Mouse (Mus musculus): ENCODE data around the gene Grk2. TPM values are rescaled to one million over a fixed set of nuclear protein-coding genes. Genes with fewer than 3 reads are reported as not detected.
A peak's percentile ranks its signal among the peaks of the same experiment; 100 is the strongest.

Grk2 gene
- 12.6 and 15.6 TPM in 2 replicates for polyA plus RNA-seq (2016; fragmentation: Nextera tagmentation; extraction: Ambion mirVana)

DNA sequence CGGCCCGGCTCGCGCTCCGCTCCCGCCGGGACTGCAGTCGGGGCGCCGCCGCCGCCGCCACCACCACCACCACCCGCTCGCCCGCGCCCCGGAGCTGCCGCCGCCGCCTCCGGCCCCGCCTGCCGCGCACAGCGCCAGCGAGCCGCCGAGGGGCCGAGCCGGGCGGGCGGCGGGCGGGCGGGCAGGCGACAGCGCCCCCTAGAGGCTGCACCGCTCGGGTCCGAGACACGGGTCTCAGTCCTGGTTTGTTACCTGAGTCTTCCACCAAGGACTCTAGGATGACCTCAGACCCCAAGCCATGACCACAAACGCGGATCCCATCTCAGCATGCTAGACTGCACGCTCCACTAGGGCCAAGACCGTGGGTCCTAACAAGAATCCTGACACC, at the start of gene Grk2:
TSS of gene Grk2 (minus strand) at position 33 of the 388 bp plus-strand sequence.
- Histone ChIP-seq H3K27ac (ENCODE audit: poor library complexity, severe bottlenecking) (peak within 1 kb of the TSS; percentile 88), H3K4me1 (replicated peaks) (peaks cover 43% of the 10 kb centered on the region), H3K4me2 (peak within 1 kb of the TSS; percentile 91), H3K9ac (peak within 1 kb of the TSS; percentile 95), H3K27me3 (replicated peaks) (no peaks in the 10 kb centered on the region), H3K9me3 (replicated peaks) (no peaks in the 10 kb centered on the region), H3K36me3 (no peaks in the 10 kb centered on the region), H3K4me3 (peak within 1 kb of the TSS; percentile 95)
- 9% methylated on average over 44 of the region's 46 CpGs for WGBS
- ATAC-seq (ENCODE audit: insufficient number of reproducible peaks, low FRiP score) = peak; percentile 82

GRCm38 (mm10) chr19:4349455-4349854, 43.4 kb upstream of the Grk2 start:
- H3K4me1 ChIP-seq (replicated peaks) = no peaks in the 10 kb centered on the region
- no peak overlapping the region for H3K27ac ChIP-seq (ENCODE audit: poor library complexity, severe bottlenecking)
- no peak overlapping the region for H3K4me2 ChIP-seq
- H3K9me3 ChIP-seq (replicated peaks) = no peaks in the 10 kb centered on the region
- H3K36me3 ChIP-seq = peaks cover 58% of the 10 kb centered on the region
- no peak for ATAC-seq (ENCODE audit: insufficient number of reproducible peaks, low FRiP score)
- no peaks in the 10 kb centered on the region for H3K27me3 ChIP-seq (replicated peaks)
- 83% methylated on average over 2 of the region's 2 CpGs for WGBS
- no peak overlapping the region for H3K4me3 ChIP-seq
- no peak overlapping the region for H3K9ac ChIP-seq

DNA sequence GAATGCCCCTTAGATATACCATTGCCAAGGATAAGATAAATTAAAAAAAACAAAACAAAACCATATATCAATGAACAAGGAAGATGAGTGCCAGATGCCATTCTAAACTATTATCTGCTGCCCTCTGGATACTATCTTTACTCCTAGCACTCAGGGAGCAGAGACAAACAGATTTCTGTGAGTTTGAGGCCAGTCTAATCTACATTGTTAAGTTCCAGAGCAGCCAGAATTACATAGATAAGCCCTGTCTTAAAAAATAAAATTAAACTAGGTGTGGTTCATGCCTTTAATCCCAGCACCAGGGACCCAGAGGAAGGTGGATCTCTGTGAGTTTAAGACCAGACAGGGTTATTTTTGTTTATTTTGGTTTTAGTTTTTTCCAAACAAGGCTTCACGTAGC, 40.5 kb upstream of the Grk2 start:
- Histone ChIP-seq H3K9ac (no peak overlapping the region), H3K27me3 (replicated peaks) (no peaks in the 10 kb centered on the region), H3K27ac (ENCODE audit: poor library complexity, severe bottlenecking) (no peak overlapping the region), H3K4me1 (replicated peaks) (no peaks in the 10 kb centered on the region), H3K36me3 (peaks cover 64% of the 10 kb centered on the region), H3K4me2 (no peak overlapping the region), H3K4me3 (no peak overlapping the region), H3K9me3 (replicated peaks) (no peaks in the 10 kb centered on the region)
- WGBS = 94% methylated on average over 1 of the region's 1 CpGs
- ATAC-seq (ENCODE audit: insufficient number of reproducible peaks, low FRiP score) = no peak

DNA sequence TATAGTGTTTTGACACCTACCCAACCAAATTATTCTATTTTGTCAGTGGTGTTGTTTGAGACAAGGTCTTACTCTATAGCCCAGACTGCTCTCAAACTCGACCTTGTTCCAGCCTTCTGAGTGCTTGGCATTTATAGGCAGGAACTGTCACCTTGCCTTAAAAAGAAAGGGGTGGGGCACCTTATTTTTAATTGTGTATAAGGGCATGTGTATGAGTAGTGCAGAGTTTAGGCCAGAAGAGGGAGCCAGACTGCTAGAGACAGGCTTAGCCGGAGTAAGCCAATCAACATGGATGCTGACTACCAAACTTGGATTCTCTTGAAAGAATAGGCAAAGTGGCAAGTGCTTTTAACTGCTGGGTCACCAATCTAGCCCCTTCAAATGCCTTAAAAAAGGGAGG, 32.1 kb upstream of the Grk2 start:
- Histone ChIP-seq H3K4me3 (no peak overlapping the region), H3K9ac (no peak overlapping the region), H3K4me2 (no peak overlapping the region), H3K27me3 (replicated peaks) (no peaks in the 10 kb centered on the region), H3K4me1 (replicated peaks) (peaks cover 17% of the 10 kb centered on the region), H3K36me3 (peaks cover 39% of the 10 kb centered on the region), H3K9me3 (replicated peaks) (no peaks in the 10 kb centered on the region), H3K27ac (ENCODE audit: poor library complexity, severe bottlenecking) (no peak overlapping the region)
- WGBS = 33% methylated on average over 2 of the region's 2 CpGs
- ATAC-seq (ENCODE audit: insufficient number of reproducible peaks, low FRiP score) = no peak

GRCm38 (mm10) chr19:4333791-4334190, 27.8 kb upstream of the Grk2 start:
- ATAC-seq (ENCODE audit: insufficient number of reproducible peaks, low FRiP score) = peak; percentile 96
- WGBS = under 1% methylated on average over 16 of the region's 16 CpGs
- Histone ChIP-seq H3K4me1 (replicated peaks) (peaks cover 30% of the 10 kb centered on the region), H3K36me3 (peaks cover 26% of the 10 kb centered on the region), H3K9me3 (replicated peaks) (no peaks in the 10 kb centered on the region), H3K4me3 (peak overlapping the region; percentile 61), H3K4me2 (peak overlapping the region; percentile 88), H3K27me3 (replicated peaks) (no peaks in the 10 kb centered on the region), H3K27ac (ENCODE audit: poor library complexity, severe bottlenecking) (peak overlapping the region; percentile 93), H3K9ac (peak overlapping the region; percentile 87)

DNA sequence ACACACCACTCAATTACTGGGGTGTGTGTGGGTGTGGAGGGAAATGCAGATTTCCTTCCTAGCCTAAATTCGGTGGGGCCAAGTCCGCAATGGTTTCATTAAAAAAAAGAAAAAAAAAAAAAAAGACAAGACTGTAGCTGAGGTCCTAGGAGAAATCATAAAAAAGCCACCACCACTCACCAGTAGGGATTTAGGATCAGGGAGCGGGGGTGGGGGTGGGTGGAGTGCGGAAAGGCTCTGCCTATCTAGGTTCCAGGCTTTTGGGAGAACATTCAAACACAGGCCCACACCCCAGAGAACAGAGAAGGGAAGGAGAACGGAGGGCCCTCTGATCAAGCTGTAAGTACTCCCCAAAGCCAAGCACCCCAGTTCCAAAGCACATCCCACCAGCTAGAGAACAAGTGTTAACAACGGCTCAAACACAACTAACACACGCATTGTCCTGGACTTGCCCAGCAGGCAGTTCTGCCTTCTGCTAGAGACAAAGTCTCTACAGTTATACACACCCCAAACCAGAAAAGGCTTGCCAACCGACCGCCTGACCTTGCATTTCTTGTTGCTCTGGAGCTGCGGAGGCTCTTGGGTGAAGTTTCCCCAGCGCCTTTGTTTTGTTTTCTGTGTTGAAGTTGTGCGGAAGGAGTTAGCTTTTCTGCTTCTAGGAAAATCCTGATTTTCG, 27.2 kb upstream of the Grk2 start:
- WGBS = under 1% methylated on average over 13 of the region's 13 CpGs

DNA sequence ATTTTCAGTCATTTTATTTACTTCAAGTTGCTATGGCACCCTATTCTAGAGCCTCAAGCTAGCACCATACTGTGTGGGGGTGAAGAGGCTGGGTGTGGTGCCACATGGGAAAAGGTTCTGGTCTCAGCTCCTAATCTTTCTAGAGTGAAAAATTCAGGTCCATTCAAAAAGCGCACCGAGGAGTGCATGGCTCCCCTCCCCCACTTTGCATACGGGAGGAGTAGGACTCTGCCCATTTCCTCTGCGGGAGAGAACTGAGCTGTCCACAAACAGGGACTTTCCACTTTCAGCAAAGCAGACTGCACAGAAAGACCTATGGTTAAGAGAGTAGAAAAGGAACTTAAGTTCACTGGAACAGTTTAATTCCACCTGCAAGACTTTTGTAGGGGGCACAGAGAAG, 26.6 kb upstream of the Grk2 start:
- peaks cover 30% of the 10 kb centered on the region for H3K4me1 ChIP-seq (replicated peaks)
- H3K4me3 ChIP-seq = peak overlapping the region; percentile 61
- WGBS = 0% methylated on average over 4 of the region's 4 CpGs
- ATAC-seq (ENCODE audit: insufficient number of reproducible peaks, low FRiP score) = no peak
- no peaks in the 10 kb centered on the region for H3K27me3 ChIP-seq (replicated peaks)
- peak overlapping the region; percentile 88 for H3K4me2 ChIP-seq
- peaks cover 35% of the 10 kb centered on the region for H3K36me3 ChIP-seq
- peak overlapping the region; percentile 87 for H3K9ac ChIP-seq
- H3K9me3 ChIP-seq (replicated peaks) = no peaks in the 10 kb centered on the region
- H3K27ac ChIP-seq (ENCODE audit: poor library complexity, severe bottlenecking) = peak overlapping the region; percentile 93

More for the DNA sequence above, 27.2 kb upstream of the Grk2 start:
- H3K4me3 ChIP-seq = peak overlapping the region; percentile 61
- H3K4me2 ChIP-seq = peak overlapping the region; percentile 88
- peak overlapping the region; percentile 87 for H3K9ac ChIP-seq
- ATAC-seq (ENCODE audit: insufficient number of reproducible peaks, low FRiP score) = 0 out of 2 replicates have a peak, but pooled peaks have one; percentile 14
- peaks cover 29% of the 10 kb centered on the region for H3K36me3 ChIP-seq
- H3K27ac ChIP-seq (ENCODE audit: poor library complexity, severe bottlenecking) = peak overlapping the region; percentile 93
- H3K4me1 ChIP-seq (replicated peaks) = peaks cover 30% of the 10 kb centered on the region
- H3K9me3 ChIP-seq (replicated peaks) = no peaks in the 10 kb centered on the region
- H3K27me3 ChIP-seq (replicated peaks) = no peaks in the 10 kb centered on the region

- WGBS = 81% methylated on average over 3 of the region's 3 CpGs
- Histone ChIP-seq H3K9ac (no peak overlapping the region), H3K4me3 (no peak overlapping the region), H3K27me3 (replicated peaks) (no peaks in the 10 kb centered on the region), H3K9me3 (replicated peaks) (no peaks in the 10 kb centered on the region), H3K36me3 (peaks cover 44% of the 10 kb centered on the region), H3K4me2 (no peak overlapping the region), H3K27ac (ENCODE audit: poor library complexity, severe bottlenecking) (no peak overlapping the region), H3K4me1 (replicated peaks) (peaks cover 30% of the 10 kb centered on the region)
- ATAC-seq (ENCODE audit: insufficient number of reproducible peaks, low FRiP score) = no peak
These were observed 25.3 kb upstream of the Grk2 start for GRCm38 (mm10) chr19:4331273-4331672.

DNA sequence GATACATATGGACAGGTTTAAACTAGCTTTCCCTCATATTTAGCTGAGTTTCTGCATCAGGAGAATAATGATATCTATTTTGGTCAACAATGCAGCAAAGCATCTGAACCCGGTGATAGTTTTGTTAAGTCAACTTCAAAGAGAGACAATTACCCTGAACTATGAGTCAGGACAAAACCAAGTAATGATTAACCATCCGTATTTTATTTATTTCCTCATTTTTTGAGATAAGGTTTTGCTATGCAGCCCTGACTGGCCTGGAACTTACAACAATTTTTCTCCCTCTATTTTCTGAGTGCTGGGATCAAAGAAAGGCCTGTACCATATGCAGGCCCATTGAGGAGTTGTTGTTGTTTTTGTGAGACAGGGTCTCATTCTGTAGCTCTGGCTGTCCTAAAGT, 24.6 kb upstream of the Grk2 start:
- H3K4me2 ChIP-seq = no peak overlapping the region
- no peaks in the 10 kb centered on the region for H3K9me3 ChIP-seq (replicated peaks)
- no peak overlapping the region for H3K9ac ChIP-seq
- ATAC-seq (ENCODE audit: insufficient number of reproducible peaks, low FRiP score) = no peak
- 93% methylated on average over 2 of the region's 2 CpGs for WGBS
- H3K36me3 ChIP-seq = peaks cover 51% of the 10 kb centered on the region
- no peaks in the 10 kb centered on the region for H3K27me3 ChIP-seq (replicated peaks)
- H3K4me3 ChIP-seq = no peak overlapping the region
- H3K4me1 ChIP-seq (replicated peaks) = peaks cover 30% of the 10 kb centered on the region
- H3K27ac ChIP-seq (ENCODE audit: poor library complexity, severe bottlenecking) = no peak overlapping the region

DNA sequence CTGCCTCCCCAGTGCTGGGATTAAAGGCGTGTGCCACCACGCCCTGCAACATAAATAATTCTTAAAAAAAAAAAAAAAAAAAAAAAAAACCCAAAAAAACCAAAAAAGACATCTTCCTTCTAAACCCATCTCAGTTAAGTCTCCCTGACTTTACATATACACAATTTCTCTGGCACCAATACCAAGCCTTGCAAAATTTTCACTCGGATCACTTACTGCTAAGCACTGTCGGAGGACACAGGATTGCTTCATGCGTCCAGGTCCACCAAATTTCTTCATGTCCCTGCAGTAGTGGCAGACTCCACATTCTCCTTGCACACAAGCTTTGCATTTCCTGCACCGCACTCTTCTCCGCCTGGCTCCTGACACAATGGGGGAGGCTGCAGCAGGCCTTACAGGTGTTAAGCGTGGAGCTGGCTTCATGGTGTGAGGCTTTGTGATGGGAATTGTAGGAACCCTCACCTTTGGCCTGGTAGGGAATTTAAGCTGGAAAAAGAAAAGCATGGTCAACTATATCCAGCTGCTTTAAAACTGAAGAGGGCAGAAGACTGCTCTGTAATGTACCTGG, 22.8 kb upstream of the Grk2 start:
- H3K9ac ChIP-seq = no peak overlapping the region
- ATAC-seq (ENCODE audit: insufficient number of reproducible peaks, low FRiP score) = no peak
- no peak overlapping the region for H3K27ac ChIP-seq (ENCODE audit: poor library complexity, severe bottlenecking)
- H3K27me3 ChIP-seq (replicated peaks) = no peaks in the 10 kb centered on the region
- H3K36me3 ChIP-seq = peaks cover 69% of the 10 kb centered on the region
- WGBS = 91% methylated on average over 8 of the region's 8 CpGs
- H3K9me3 ChIP-seq (replicated peaks) = no peaks in the 10 kb centered on the region
- no peak overlapping the region for H3K4me2 ChIP-seq
- H3K4me3 ChIP-seq = no peak overlapping the region
- H3K4me1 ChIP-seq (replicated peaks) = peaks cover 13% of the 10 kb centered on the region

GRCm38 (mm10) chr19:4326881-4327280, 20.9 kb upstream of the Grk2 start:
- H3K9me3 ChIP-seq (replicated peaks) = no peaks in the 10 kb centered on the region
- no peak overlapping the region for H3K9ac ChIP-seq
- no peak overlapping the region for H3K4me2 ChIP-seq
- ATAC-seq (ENCODE audit: insufficient number of reproducible peaks, low FRiP score) = no peak
- H3K4me3 ChIP-seq = no peak overlapping the region
- H3K27ac ChIP-seq (ENCODE audit: poor library complexity, severe bottlenecking) = no peak overlapping the region
- 92% methylated on average over 1 of the region's 1 CpGs for WGBS
- H3K36me3 ChIP-seq = peaks cover 85% of the 10 kb centered on the region
- H3K4me1 ChIP-seq (replicated peaks) = peaks cover 7% of the 10 kb centered on the region
- H3K27me3 ChIP-seq (replicated peaks) = no peaks in the 10 kb centered on the region

Measured in heart, embryonic 12.5 days (tissue).